Mouse (Mus musculus) c-Kit-positive CD71-positive TER-119-negative erythroid progenitor cells, embryonic 14.5 days (primary cell): ENCODE results near the gene Rangrf.
"Not testable (repeated sequence)": the region's sequence is repeated elsewhere in the genome, so short reads cannot be mapped to it uniquely, and the experiment has no call there.

Experiments used
- DNase-seq: peaks from one replicate; pipeline ENCODE4 v3.0.0-alpha.2; 2013; ENCODE audit warnings: low read depth

Rangrf gene

GRCm38 (mm10) chr11:68975601-68976000 is 616 bp upstream of the Rangrf start:
- no peak for DNase-seq

GRCm38 (mm10) chr11:68974059-68974450 is 930 bp downstream of the Rangrf start:
- no peak for DNase-seq

- DNase-seq: peak; percentile 83
These were observed 1.5 kb downstream of the Rangrf start for GRCm38 (mm10) chr11:68973250-68974058.

- DNase-seq: no peak
These were observed 4.8 kb downstream of the Rangrf start for GRCm38 (mm10) chr11:68970232-68970631.

- DNase-seq: no peak
These were observed 6.2 kb downstream of the Rangrf start for GRCm38 (mm10) chr11:68968752-68969151.

GRCm38 (mm10) chr11:68967337-68968282 is 7.4 kb downstream of the Rangrf start, which contains the start of gene Slc25a35:
TSS of gene Slc25a35 (plus strand) at chr11:68968131.
- DNase-seq: peak; percentile 88

- DNase-seq: no peak
These were observed 8.4 kb downstream of the Rangrf start for GRCm38 (mm10) chr11:68966554-68966953.

GRCm38 (mm10) chr11:68965845-68966244 is 9.1 kb downstream of the Rangrf start:
- DNase-seq: peak; percentile 57

- DNase-seq: no peak
These were observed 9.9 kb downstream of the Rangrf start for GRCm38 (mm10) chr11:68965050-68965449.

GRCm38 (mm10) chr11:68963405-68963804 is 11.6 kb downstream of the Rangrf start:
- no peak for DNase-seq

GRCm38 (mm10) chr11:68962159-68962558 is 12.8 kb downstream of the Rangrf start:
- not testable (repeated sequence) for DNase-seq

- no peak for DNase-seq
These were observed 13.4 kb downstream of the Rangrf start for GRCm38 (mm10) chr11:68961596-68961995.

- DNase-seq: no peak
These were observed 17.0 kb downstream of the Rangrf start for GRCm38 (mm10) chr11:68957971-68958370.

GRCm38 (mm10) chr11:68957308-68957707 is 17.7 kb downstream of the Rangrf start, which contains the start of gene Arhgef15:
TSS of gene Arhgef15 (minus strand) at chr11:68957480.
- no peak for DNase-seq

GRCm38 (mm10) chr11:68956697-68957096 is 18.3 kb downstream of the Rangrf start:
- DNase-seq: no peak

GRCm38 (mm10) chr11:68956107-68956506 is 18.9 kb downstream of the Rangrf start:
- DNase-seq: no peak

GRCm38 (mm10) chr11:68955473-68955872 is 19.5 kb downstream of the Rangrf start:
- DNase-seq: no peak

GRCm38 (mm10) chr11:68954408-68954807 is 20.6 kb downstream of the Rangrf start:
- DNase-seq: no peak

GRCm38 (mm10) chr11:68953903-68954302 is 21.1 kb downstream of the Rangrf start:
- no peak for DNase-seq

GRCm38 (mm10) chr11:68947542-68947993 is 27.4 kb downstream of the Rangrf start:
- no peak for DNase-seq

GRCm38 (mm10) chr11:68946806-68947440 is 28.1 kb downstream of the Rangrf start:
- DNase-seq: no peak

- no peak for DNase-seq
These were observed 29.0 kb downstream of the Rangrf start for GRCm38 (mm10) chr11:68946001-68946400.
